Mouse (Mus musculus): ENCODE results near the gene Hamp2.
A peak's percentile ranks its signal among the peaks of the same experiment; 100 is the strongest.
"Not testable (repeated sequence)": the region's sequence is repeated elsewhere in the genome, so short reads cannot be mapped to it uniquely, and the experiment has no call there.

The Hamp2 gene

GRCm38 (mm10) chr7:30924581-30924980 is at the start of gene Hamp2:
Hamp2 (minus strand) TSS chr7:30924681.
- DNase-seq (ENCODE audit: low spot score): not testable (repeated sequence)

DNA sequence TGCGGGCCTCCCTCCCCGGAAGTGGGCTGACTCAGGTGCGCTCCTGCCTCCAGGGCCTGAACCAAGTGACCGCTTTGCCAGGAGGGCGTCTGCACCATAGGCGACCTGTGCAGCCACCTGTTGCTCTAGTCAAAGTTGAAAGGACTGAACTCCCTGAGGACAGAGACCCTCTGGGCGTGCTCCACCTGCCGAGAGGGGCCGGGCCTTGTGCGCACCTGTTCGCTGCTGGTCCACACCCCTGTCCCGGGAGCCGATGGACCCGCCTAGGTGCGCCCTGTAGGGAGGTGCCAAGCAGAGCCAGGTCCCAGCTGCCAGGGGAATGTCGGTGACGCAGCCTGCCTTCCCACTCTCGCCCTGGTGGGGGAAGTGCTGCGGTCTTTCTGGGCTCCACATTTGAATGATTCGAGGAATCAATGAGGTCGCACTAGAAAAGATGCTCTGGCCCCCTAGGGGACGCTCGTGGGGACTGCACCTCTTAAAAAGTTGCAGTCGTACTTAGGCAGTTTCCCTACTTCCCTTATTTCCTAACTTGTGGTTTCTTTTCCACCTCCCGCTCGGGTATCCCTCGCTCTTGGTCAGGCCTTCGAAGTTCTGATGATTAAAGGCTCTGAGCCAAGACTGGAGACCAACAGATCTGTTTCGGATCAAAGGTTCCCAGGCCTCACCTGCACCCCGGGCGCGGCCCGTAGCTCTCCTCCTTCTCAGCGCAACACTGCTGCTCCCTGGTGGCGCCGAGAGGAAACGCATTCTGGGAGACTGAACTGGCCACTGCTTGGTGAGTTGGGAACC is 49.2 kb upstream of the Hamp2 start, which contains the start of gene Fam187b:
Fam187b (plus strand) TSS at position 290 of the 789 bp plus-strand sequence.
- peak; percentile 93 for DNase-seq (ENCODE audit: low spot score)

- peak; percentile 59 for DNase-seq (ENCODE audit: low spot score)
Observed at GRCm38 (mm10) chr7:30973251-30973500, 48.7 kb upstream of the Hamp2 start, which contains the start of gene Lsr. Lsr (minus strand) TSS chr7:30973464.

DNA sequence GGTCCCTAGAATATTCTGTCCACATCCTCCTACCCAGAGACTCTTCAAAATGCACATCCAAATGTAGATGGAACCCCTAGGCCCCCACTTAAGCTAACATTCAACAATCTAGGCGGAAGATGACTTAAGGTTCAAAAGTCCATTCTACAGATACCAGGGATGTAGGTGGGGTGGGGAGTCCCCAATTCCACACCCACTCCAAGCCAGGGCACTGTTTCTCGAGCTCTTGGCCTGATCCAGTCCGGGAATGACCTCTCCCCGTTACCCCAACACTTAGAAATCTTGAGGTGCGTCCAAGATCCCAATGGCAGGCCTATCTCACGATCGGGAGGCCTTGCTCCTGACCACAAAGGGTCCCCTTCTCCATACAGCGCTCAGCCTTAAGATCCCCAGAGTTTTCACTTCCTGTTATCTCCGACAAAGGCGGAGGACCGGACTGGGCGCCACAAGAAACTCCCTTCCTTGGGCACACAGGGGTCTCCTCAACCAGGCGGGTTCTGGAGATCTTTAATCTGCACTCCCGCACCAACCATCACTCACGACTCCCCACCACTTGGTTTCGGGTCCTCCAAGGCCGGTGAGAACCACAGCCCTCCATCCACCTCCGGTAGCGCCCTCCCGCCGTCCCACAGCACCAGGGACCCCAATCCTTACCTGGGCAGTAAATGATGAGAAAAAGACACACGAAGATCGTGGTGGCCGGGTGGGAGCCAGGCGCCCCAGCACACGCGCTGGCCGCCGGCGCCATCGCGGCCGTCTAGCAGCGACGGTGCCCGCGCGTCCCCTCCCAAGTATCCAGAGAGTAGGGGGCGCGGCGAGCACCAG is 48.2 kb upstream of the Hamp2 start:
- peak; percentile 19 for DNase-seq (ENCODE audit: low spot score)

DNA sequence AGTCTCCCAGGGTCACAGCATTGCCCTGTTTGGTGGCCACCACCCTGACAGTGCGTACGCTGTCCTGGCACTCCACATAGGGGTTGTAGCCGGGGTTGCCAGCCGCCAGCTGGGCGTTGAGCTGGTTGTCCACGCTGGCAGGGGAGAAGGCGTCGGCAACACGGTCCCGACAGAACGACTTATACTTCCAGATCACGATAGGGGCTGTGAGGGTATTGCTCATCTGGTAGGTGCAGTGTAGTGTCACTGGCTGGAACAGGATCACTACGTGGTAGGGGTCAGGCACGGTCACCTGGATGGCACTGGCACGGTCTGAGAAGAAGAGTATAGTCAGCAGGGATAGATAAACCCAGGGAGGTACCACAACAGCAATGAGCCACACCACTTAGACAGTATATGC is 47.4 kb upstream of the Hamp2 start:
- DNase-seq (ENCODE audit: low spot score): no peak

- DNase-seq (ENCODE audit: low spot score): no peak
Observed at GRCm38 (mm10) chr7:30969174-30969573, 44.7 kb upstream of the Hamp2 start.

DNA sequence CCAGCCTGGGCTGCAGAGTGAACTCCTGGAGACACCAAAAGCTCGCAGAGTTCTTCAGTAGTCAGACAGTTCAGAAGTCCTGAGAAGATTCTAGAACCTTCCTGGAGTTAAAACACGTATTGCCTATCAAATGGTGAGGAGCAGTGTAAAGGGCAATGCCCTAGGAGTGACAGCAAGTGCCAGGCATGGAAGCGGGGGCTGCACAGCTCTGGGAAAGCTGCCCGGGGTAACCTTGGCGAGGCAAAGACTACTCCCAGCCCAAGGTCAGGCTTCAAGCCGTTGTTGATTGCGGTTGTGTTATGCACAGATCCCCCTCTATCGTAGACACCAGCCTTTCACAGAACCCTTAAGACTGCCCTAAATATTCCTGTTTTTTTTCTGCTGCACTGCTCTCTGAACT is 44.1 kb upstream of the Hamp2 start:
- DNase-seq (ENCODE audit: low spot score): no peak

- no peak for DNase-seq (ENCODE audit: low spot score)
Observed at GRCm38 (mm10) chr7:30966657-30967056, 42.2 kb upstream of the Hamp2 start.

GRCm38 (mm10) chr7:30965677-30966076 is 41.2 kb upstream of the Hamp2 start:
- DNase-seq (ENCODE audit: low spot score): no peak

DNA sequence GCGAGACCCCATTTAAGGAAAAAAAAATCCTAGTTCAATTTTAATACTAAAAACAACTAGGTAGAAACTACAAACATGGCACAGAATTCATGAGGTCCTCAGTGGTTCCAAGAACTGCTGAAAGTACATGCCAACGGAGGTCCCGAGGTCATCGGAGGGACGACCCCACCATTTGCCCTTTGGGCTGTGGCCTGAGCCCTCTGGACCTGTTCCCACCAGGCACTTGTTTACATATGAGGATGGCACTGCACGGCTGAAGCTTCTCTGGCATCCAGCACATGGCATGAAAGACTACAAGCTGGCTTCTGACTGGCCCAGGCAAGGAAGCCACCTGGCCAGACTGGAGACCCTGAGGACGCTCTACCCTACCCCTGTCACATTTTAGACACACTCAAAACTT is 39.9 kb upstream of the Hamp2 start:
- no peak for DNase-seq (ENCODE audit: low spot score)

DNA sequence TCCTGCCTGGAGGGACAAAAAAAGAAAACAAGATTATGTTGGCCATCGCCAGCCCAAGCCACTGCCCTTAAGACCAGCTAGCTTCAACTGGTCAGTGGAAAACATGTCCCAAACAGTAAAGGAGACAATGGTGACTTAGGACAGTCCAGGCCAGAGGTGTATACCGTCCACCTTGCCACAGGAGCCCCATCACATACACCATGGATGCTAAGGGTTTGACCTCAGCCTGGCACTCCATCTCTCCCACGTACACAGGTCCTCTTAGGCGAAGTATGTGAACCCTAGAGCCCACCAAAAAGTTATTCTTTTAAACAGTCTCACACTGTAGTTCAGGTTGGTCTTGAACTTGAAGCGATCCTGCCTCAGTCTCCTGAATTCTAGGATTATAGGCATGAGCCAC is 38.4 kb upstream of the Hamp2 start:
- no peak for DNase-seq (ENCODE audit: low spot score)

- DNase-seq (ENCODE audit: low spot score): no peak
Observed at GRCm38 (mm10) chr7:30959786-30960349, 35.4 kb upstream of the Hamp2 start.

- no peak for DNase-seq (ENCODE audit: low spot score)
Observed at GRCm38 (mm10) chr7:30958866-30959487, 34.5 kb upstream of the Hamp2 start.

GRCm38 (mm10) chr7:30958109-30958865 is 33.8 kb upstream of the Hamp2 start:
- peak; percentile 11 for DNase-seq (ENCODE audit: low spot score)

DNA sequence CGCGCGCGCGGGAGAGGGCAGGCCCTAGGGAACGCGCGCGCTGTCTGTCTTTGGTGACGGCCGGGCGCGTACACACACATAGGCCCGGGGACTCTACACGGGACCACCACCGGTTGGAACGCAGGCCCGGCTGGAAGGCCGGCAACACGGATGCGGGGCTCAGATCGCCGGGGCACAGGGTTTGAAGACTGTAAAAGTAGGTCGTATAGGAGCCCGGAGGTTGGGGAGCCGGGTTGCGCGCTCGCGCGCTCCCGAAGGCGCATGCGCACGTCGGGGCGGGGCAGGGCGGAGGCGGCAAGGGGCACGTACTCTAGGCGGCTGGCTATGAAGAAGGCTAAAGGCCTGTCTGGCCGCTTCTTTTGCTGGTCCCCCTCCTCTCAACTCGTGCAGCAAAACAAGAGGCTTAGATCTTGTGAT is 32.9 kb upstream of the Hamp2 start:
- peak; percentile 88 for DNase-seq (ENCODE audit: low spot score)

DNA sequence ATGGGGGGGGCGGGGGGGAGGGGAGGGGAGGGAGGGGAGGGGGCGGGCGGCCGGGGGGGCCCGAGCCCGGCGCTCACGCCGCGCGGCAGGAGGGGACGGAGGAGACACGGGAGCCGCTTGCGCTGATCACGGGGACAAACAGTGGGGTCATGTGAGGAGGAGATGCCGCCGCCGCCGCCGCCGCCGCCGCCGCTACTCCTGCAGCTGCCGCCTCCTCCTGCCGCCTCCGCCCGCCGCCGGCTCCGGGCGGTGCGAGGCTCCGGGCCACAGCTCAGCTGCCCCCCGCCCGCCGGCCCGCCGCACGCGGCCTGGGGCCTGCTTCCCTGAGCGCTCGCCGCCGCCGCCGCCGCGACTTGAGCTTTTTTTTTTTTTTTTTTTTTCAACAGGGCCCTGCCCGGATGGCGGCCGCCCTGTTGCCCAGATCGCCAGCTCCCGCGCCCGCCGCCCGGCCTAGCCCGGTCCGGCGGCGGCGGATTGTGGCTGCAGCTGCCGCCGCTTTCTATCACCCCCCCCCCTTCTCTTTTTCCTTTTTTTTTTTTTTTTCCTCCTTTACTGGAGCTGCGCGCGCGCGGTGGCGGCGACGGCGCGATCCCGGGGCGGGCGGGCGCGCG is 32.4 kb upstream of the Hamp2 start, which contains the start of gene Usf2:
Usf2 (minus strand) TSS at position 48 of the 611 bp plus-strand sequence.
- peak; percentile 75 for DNase-seq (ENCODE audit: low spot score)

- peak; percentile 50 for DNase-seq (ENCODE audit: low spot score)
Observed at GRCm38 (mm10) chr7:30956357-30956751, 31.9 kb upstream of the Hamp2 start.

DNA sequence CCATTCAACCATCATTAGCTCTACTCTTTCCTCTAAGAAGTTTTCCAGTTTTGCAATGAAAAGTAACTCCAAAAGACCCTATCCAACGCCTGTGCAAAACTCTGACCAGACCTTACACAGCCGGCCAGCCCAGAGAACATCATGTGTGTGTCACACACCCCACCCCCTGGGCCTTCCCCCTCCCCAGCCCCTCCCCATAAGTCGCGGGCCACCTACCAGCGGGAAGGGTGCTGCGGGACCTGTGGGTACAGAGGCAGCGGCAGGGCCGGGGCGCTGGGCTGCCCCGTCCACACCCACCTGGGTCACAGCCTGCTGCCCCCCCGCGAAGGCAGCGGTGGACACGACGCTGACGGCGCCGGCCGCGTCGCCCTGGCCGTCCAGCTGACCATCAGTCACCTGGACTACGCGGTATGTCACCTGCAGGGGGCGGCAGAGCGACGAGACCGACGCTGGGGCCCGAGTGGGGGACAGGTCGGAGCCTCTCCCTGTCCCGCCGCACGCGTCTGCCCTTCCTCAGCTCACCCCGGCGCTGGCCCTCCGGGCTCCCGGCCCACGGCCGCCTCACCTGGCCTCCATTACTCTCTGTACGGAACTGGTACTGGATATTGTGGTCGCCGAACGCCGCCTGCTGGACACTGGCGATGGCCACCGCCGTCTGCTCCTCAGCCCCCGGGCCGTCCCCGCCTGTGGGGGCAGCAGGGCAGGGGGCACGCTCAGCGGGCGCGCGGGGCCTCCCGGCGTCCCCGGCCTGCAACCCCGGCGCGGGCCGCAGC is 31.3 kb upstream of the Hamp2 start:
- DNase-seq (ENCODE audit: low spot score): peak; percentile 92

DNA sequence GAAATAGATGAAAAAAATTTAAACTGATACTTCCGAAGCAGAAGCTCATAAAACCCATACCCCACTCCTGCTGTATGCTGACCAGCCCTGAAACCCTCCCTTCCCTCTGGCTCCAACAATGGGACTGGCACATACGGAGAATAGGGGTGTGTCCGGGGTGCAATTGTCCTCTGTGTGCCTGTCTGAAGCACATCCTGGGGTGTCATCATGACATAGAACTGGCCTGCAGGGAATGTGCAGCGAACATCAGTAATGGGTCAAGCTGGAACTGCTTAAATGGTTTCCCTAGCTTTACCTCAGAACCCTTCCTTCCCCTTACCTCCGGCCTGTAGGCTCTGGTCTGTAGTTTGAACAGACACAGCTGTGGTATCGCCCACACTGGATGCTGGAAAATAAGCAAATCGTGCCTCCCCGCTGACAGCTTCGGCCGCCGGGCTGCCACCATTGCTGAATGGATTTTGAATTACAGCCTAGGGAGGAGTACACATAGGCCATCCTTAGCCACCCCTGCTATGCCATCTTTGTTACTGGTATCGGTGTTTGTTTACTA is 30.6 kb upstream of the Hamp2 start:
- DNase-seq (ENCODE audit: low spot score): no peak

DNA sequence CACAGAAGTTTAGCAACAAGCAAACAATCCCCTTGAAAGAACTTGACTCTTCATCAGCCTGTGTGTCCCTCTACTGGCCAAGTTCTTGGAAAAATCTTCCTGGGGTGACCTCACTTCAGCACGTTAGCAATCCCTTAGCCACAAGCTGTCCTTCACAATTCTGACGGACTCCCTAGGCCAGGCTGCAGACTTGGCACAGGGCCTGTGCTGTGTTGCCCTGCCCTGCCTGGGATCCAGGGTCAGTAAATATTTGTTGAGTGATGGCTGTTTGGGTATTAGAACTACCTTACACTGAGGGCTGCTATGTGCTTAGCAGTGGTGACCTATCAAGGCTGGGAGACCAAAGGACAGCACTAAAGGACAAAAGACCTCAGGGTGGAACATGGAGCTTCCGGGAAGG is 29.6 kb upstream of the Hamp2 start:
- DNase-seq (ENCODE audit: low spot score): no peak
